Mouse (Mus musculus) thymus, postnatal 36 days (tissue): Measurements from ENCODE around the gene B130006D01Rik.

ENCODE experiments used
- DNase-seq, 2 experiments: peaks; one replicate each; pipeline ENCODE4 v3.0.0; 2022; ENCODE audit warnings: mixed read lengths in 2 of 2

The B130006D01Rik gene

GRCm38 (mm10) chr11:95773264-95773663 lies 49.9 kb downstream of the B130006D01Rik start:
- DNase-seq: no peak
